Mouse (Mus musculus) brain, embryonic 14.5 days (tissue): ENCODE measurements around the gene Slc25a41.

Experiments
- CTCF ChIP-seq: fragments of 200-500 bp; IDR thresholded peaks from 2 replicates; pipeline ENCODE4 v1.5.1; 2012; ENCODE audit warnings: inconsistent platforms, mild to moderate bottlenecking, moderate library complexity, borderline replicate concordance; ENCODE audit not compliant: insufficient read depth, insufficient read length; ENCODE audit errors: extremely low read depth
- POLR2A ChIP-seq: fragments of 200-500 bp; IDR thresholded peaks from 2 replicates; pipeline ENCODE4 v1.6.1; 2012; ENCODE audit warnings: mild to moderate bottlenecking, inconsistent platforms, borderline replicate concordance; ENCODE audit not compliant: poor library complexity, insufficient read depth, insufficient read length, severe bottlenecking; ENCODE audit errors: extremely low read depth

GRCm38 (mm10) chr17:57003994-57004393 is 37.5 kb downstream of the Slc25a41 start:
- no peak for TF ChIP-seq CTCF
- TF ChIP-seq POLR2A, result no peak
